Mouse (Mus musculus) brain, embryonic 14.5 days (tissue): Measurements from ENCODE around the gene Ankzf1.

Experiments
- CTCF ChIP-seq: fragments of 200-500 bp; IDR thresholded peaks from 2 replicates; pipeline ENCODE4 v1.5.1; 2012; ENCODE audit warnings: inconsistent platforms, mild to moderate bottlenecking, moderate library complexity, borderline replicate concordance; ENCODE audit not compliant: insufficient read depth, insufficient read length; ENCODE audit errors: extremely low read depth
- POLR2A ChIP-seq: fragments of 200-500 bp; IDR thresholded peaks from 2 replicates; pipeline ENCODE4 v1.6.1; 2012; ENCODE audit warnings: mild to moderate bottlenecking, inconsistent platforms, borderline replicate concordance; ENCODE audit not compliant: poor library complexity, insufficient read depth, insufficient read length, severe bottlenecking; ENCODE audit errors: extremely low read depth

- TF ChIP-seq POLR2A (no peak), CTCF (no peak)
These were observed 39.8 kb downstream of the Ankzf1 start, which contains the start of gene A630095N17Rik for GRCm38 (mm10) chr1:75231664-75232152.
